Mouse (Mus musculus): Measurements from ENCODE around the gene Wdr70.

Wdr70 gene

DNA sequence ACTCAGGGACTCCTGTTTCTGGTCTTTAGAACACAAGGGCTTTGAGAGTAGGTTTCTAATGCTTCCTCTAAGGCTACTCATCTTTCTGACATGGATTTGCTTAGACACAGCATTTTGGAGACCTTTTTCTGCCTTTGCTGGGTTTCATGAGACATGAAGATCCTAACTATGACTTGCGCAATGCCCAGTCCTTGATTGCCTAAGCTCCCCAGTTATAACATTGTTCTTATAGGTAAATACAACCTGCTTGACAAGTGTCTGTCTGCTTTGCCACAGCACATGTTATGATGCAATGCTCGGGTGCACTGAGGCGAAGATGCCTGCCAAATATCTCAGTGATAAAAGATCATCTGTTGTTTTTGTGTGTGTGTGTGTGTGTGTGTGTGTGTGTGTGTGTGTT is 233.7 kb downstream of the Wdr70 start:
- no peak for DNase-seq (ENCODE audit: low read depth, low spot score)

DNA sequence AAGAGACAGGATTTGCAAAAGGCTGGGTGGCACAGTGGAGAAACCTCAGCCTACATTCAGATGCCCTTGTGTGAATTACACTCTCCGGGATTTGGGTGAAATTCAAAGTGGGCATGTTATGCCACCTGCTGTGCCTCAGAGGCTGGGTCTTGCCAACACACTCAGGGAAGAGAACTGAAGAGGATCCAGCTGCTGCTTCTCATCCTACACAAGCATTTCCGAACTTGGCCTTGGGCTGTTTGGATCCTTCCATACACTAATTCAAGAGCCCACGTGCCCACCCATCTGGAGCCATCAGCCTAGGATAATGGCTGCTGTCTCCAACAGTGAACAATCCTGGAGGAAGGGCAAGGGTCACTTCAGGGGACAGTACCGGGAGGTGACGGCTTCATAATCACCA is 235.7 kb downstream of the Wdr70 start:
- no peak for DNase-seq (ENCODE audit: low read depth, low spot score)

DNA sequence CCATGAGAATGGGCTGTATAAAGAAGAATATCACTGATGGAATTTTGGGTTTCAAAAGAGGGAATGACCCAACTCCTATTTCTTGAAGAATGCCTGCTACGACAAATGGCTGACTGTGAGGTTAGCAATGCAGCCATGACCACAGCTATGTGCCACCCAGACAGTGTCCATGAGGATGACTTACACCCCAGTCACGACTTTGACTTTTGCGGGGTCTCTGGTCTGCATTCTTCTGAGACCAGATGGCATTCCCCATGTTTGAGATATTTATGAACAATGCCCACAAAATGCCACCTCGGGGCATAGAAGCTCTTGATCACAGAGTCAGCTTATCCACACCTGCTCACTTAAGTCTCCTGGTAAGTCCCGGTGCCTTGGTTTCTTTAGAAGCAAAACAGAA is 236.1 kb downstream of the Wdr70 start:
- no peak for DNase-seq (ENCODE audit: low read depth, low spot score)

DNA sequence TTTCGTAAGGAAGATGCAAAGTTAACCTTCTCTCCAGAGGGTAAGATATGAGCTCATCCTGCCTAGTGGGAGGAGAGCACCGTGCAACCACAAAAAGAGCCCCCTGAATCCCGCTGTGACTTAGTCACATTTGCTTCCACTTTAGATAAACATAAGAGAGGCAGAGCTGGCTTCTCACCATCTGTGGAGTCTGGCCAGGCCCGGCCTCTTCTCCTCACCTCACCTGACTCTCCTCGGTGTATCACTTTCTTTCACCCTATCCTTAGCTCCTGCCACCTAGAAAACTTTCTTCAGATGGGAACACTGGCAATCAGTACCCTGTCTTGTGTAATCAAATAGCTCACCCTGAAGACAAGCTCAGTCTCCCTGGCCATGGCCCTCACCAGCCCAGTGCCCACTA is 240.2 kb downstream of the Wdr70 start:
- no peak for DNase-seq (ENCODE audit: low read depth, low spot score)

DNA sequence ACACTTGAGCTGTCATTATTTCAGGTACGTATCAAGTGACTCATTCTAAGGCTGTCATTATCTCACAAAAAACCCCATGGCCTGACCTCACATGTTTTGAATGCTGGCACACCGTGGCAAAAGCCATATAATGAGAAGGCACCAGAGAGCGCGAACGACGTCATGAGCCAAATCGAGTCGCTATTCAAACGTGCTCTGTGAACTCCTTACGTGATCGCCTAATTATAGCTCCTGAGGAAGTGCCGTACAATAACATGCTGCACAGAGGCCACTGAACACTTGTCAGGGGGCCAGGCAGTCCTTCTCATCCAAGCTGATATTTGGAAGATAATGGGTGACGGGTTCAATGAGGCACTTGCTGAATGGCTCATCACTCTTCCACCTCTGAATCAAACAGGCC is 241.6 kb downstream of the Wdr70 start:
- DNase-seq (ENCODE audit: low read depth, low spot score) = no peak

DNA sequence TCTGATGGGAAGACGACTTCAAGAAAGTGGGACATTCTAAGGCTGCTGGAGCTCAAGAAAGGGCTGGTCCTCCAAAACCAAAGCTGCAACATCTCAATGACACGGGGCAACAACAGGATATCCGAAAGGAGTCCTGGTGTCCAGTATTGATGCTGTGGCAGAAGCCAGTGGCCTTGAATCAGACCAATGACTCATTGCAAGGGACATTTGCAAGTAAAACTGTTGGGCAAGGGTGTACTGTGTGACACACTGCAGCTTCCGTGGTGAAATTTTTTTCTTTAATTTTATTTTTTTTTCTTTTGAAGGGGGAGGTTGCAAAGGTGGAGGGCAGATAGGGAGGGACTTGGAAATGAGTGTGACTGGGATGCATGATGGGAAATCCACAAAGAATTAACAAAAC is 256.6 kb downstream of the Wdr70 start:
- DNase-seq (ENCODE audit: low read depth, low spot score) = no peak

DNA sequence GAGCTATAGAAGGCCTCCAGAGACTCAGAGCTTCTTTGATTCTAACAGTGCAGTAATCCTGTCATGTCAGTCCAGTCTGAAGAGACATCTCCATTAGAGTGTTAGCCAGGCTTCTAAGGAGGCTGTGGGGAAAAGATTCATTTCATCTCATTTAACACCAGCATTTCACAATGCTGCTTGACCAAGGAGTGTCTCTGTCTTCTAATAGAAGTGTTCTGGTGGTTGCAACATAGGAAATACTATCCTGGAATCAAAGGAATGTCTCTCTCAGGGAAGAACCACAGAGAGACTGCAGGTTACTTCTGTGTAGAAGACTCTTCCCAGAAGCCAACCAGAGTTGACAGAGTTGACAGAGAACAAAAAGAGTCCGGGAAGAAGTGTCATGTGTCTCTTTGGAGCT is 257.3 kb downstream of the Wdr70 start:
- no peak for DNase-seq (ENCODE audit: low read depth, low spot score)

DNA sequence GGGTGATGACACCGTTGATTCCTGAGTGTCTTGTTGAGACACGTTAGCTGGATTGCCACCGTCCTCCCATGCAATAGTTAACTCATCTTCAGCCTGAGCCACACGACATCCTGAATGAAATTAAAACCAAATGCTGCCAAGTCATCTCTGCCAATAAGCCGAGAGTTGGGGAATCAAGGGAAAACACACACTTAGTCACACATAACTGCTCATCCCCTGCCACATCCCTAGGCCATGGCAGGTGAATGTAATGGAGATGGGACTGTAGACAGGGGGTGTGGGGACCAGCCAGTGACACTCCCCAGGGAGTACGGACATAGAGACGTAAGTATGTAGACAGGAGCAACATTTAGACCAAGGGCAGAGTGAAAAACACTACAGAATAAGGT is 260.1 kb downstream of the Wdr70 start:
- DNase-seq (ENCODE audit: low read depth, low spot score) = no peak

DNA sequence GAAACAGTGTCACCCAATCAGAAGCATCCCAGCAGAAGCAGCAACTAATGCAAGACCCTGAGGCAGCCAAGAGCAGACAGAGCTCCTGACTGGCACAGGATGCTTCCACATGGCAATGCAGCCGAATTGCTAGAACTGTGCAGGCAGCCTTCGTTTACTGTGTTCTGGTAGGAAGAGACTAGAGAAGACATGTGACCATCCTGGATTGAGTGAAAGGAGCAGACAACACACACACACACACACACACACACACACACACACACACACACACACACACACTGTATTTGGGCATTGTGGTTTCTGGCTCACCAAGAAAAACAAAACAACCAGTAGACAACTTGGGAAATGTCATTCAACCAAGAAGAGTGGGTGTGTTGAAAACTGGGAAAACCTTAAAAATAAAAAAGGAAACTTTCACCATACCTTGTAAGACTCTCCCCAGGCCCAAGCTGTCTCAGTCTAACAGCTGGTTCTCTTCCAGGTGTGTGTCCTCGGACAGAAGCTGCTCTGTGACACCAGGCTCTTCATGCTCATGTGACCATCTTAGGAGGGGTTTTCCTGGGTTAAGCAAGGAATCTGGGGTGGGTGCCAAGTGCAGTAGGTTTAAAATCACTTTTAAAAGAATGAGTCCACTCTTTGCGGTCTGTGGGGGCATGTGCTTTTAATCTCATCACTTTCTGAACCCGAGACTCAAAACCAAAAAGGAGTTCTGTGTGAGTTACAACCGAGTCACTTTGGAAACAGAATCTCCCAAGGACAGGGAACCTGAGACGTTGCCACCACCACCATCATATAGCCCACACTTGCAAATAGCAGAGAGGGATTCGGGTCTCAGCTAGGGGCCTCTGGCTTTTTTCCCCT is 260.7 kb downstream of the Wdr70 start:
- DNase-seq (ENCODE audit: low read depth, low spot score) = no peak

DNA sequence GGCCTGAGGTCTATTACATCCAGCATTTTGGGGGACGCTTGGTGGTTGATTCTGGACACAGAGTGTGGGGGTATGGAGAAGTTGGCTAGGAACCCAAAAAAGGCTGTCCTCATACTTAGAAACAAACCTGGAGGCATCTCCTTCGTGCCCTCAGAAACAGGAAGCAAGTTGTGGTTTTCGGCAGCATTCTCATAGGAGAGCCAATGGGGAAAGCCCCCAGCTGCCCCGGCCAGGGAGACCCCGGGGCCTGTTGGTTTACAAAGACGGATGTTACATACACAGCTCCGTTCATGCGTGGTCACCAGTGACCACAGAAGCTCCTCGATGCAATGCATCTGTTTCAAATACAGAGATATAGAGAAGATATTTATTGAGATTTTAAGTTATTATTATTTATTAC is 263.6 kb downstream of the Wdr70 start:
- no peak for DNase-seq (ENCODE audit: low read depth, low spot score)

DNA sequence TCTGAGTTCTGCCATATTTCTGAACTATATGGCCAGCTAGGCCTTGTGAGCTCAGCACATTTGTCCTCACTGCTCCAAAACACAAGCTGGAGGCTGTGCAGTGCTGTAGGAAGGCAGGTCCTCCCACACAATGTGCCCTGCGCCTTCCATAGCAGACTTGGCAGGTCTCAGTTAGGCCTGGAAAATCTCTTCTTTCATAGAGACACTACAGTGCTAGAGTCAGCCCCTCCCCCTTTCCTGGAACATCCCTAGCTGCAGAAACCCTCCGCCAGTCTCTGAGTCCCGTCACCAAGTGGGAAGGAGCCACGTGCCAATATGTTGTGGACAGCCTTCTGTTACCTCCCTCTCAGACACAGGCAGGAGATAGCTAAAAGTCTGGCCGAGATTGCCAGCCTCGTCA is 273.5 kb downstream of the Wdr70 start:
- DNase-seq (ENCODE audit: low read depth, low spot score) = no peak

DNA sequence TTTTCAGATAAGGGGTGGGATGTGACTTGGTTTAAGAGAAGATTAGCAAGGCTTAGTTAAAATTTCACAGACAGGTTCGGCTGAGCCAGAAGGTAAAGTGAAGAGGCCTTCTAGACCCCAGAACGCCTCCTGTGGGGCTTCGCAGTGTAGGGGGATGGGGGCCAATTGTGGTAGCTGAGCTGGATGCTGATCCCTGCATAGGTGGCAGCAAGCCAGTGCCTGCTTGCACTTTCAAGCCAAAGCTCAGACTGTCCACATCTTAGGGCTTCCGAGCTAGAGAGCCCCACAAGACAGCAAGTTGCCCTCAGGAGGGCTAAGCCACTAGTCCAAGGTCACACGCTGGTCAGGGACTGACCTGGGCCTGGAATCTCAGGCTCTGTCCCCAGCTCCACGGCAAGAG is 275.1 kb downstream of the Wdr70 start:
- DNase-seq (ENCODE audit: low read depth, low spot score) = no peak
